Mouse (Mus musculus) spleen, adult 2 months (tissue): Measurements from ENCODE around the gene Psmb7.

Experiments used
- CTCF ChIP-seq: fragments of 200-500 bp; IDR thresholded peaks from 2 replicates; pipeline ENCODE4 v1.5.1; 2011; ENCODE audit warnings: mild to moderate bottlenecking, inconsistent platforms; ENCODE audit not compliant: insufficient read depth, insufficient read length, insufficient replicate concordance; ENCODE audit errors: extremely low read depth
- POLR2A ChIP-seq: fragments of 200-500 bp; IDR thresholded peaks from 2 replicates; pipeline ENCODE4 v1.6.1; 2011; ENCODE audit warnings: low read depth, low read length, inconsistent platforms

- no peak for TF ChIP-seq CTCF
- TF ChIP-seq POLR2A, result no peak
These were observed 102.8 kb downstream of the Psmb7 start for GRCm38 (mm10) chr2:38541101-38541500.
